Mouse (Mus musculus) kidney, embryonic 14.5 days (tissue): Measurements from ENCODE around the gene Abca14. TPM values are rescaled to one million over a fixed set of nuclear protein-coding genes. Genes with fewer than 3 reads are reported as not detected.

Experiments
- polyA plus RNA-seq: library from polyadenylated mRNA; unstranded; fragments of >200 nt; fragmentation: Nextera tagmentation; extraction: Ambion mirVana; gene quantifications from 2 replicates; pipeline ENCODE4 v1.2.1, GENCODE M21; 2014

Abca14 gene
- polyA plus RNA-seq, 1 experiment from 2014 or later, result not detected

Other genes starting within 250 kb of the Abca14 start
- 0.04 TPM in 1 of 2 replicates, not detected in the other for gene Dnah3, start 108.7 kb upstream of the Abca14 start, polyA plus RNA-seq
- gene Tmem159, start 101.6 kb upstream of the Abca14 start, polyA plus RNA-seq, result 28.6 and 30.5 TPM in 2 replicates
- gene Zp2, start 58.7 kb upstream of the Abca14 start, polyA plus RNA-seq, result not detected in 2 replicates
- 1.2 and 1.5 TPM in 2 replicates for gene Anks4b, start 30.1 kb upstream of the Abca14 start, polyA plus RNA-seq
- 88.9 and 94.2 TPM in 2 replicates for gene Crym, start 1.9 kb upstream of the Abca14 start, polyA plus RNA-seq
- gene Abca15, start 124.7 kb downstream of the Abca14 start, polyA plus RNA-seq, result not detected in 2 replicates
- gene Abca16, start 205.7 kb downstream of the Abca14 start, polyA plus RNA-seq, result not detected in 2 replicates